Mouse (Mus musculus): ENCODE measurements at regions not wholly inside any gene's neighbourhood (a gene's known extent, or its start where the extent isn't known, plus 50 kb on each side); places are given as distances from the start of the nearest gene placed in this dataset.
"Not testable (repeated sequence)": the region's sequence is repeated elsewhere in the genome, so short reads cannot be mapped to it uniquely, and the experiment has no call there.

DNA sequence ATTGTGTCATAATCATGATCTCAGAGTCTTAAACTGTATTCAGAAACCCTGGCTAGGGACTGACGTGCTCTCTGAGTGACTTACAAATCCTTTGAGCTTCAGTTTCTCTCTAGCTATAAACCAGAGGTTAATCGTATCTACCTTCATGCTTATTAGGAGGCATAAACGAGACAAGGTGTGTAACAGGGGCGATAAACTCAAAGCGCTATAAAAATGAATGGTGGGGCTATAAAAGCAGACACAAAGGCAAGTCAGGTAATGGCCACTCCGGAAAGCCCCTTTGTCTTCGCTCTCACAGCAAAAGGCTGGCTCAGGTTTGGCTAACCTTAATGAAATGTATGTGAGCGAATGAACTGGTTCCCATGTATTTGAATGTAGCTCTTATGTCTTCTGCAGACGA is 94.6 kb downstream of the Gm9817 start:
- no peak overlapping the region for H3ac ChIP-seq (ENCODE audit: control insufficient read depth, insufficient read length)
- H3K4me2 ChIP-seq (ENCODE audit: low read depth), result no peak overlapping the region
- H3K36me3 ChIP-seq (ENCODE audit: control insufficient read depth, insufficient read depth), result no peaks in the 10 kb centered on the region
- H3K79me2 ChIP-seq (ENCODE audit: control insufficient read depth, insufficient read depth), result no peaks in the 10 kb centered on the region
- H3K27me3 ChIP-seq (ENCODE audit: control insufficient read depth, insufficient read depth, insufficient read length), result no peaks in the 10 kb centered on the region
- TF ChIP-seq SRF (IDR thresholded peaks at IDR 0.05; ENCODE audit: control insufficient read depth, insufficient read length, low read depth) (no peak), TCF12 (IDR thresholded peaks at IDR 0.05; ENCODE audit: insufficient read depth, poor library complexity, severe bottlenecking) (no peak), CEBPB (IDR thresholded peaks at IDR 0.05; ENCODE audit: insufficient read depth, poor library complexity, severe bottlenecking) (no peak), POLR2A (IDR thresholded peaks at IDR 0.05; ENCODE audit: insufficient read length, low read depth) (no peak), USF1 (IDR thresholded peaks at IDR 0.05; ENCODE audit: low read depth) (no peak), POLR2AphosphoS2 (IDR thresholded peaks at IDR 0.05; ENCODE audit: insufficient read length, low read depth) (no peak), MYOG (IDR thresholded peaks at IDR 0.05; ENCODE audit: control insufficient read depth in 1 of 3, insufficient read depth in 1 of 3, insufficient read length in 2 of 3, low read depth in 2 of 3) (no peak), MYOD1 (IDR thresholded peaks at IDR 0.05; ENCODE audit: control insufficient read depth in 1 of 3, insufficient read length in 2 of 3, low read depth in 2 of 3) (no peak), E2F4 (IDR thresholded peaks at IDR 0.05; ENCODE audit: insufficient read depth) (no peak), REST (IDR thresholded peaks at IDR 0.05; ENCODE audit: insufficient read depth, insufficient read length) (no peak), MAX (IDR thresholded peaks at IDR 0.05; ENCODE audit: low read depth) (no peak), TCF3 (IDR thresholded peaks at IDR 0.05; ENCODE audit: insufficient read length, low read depth) (no peak)
- no peak overlapping the region for H3K4me3 ChIP-seq

GRCm38 (mm10) chr13:45175711-45176205 is 97.3 kb downstream of the Gm9817 start:
- H3K27me3 ChIP-seq (ENCODE audit: control insufficient read depth, insufficient read depth, insufficient read length); H3K79me2 ChIP-seq (ENCODE audit: control insufficient read depth, insufficient read depth); H3K4me3 ChIP-seq; H3K36me3 ChIP-seq (ENCODE audit: control insufficient read depth, insufficient read depth); H3K4me2 ChIP-seq (ENCODE audit: low read depth); H3ac ChIP-seq (ENCODE audit: control insufficient read depth, insufficient read length): not testable (repeated sequence)

DNA sequence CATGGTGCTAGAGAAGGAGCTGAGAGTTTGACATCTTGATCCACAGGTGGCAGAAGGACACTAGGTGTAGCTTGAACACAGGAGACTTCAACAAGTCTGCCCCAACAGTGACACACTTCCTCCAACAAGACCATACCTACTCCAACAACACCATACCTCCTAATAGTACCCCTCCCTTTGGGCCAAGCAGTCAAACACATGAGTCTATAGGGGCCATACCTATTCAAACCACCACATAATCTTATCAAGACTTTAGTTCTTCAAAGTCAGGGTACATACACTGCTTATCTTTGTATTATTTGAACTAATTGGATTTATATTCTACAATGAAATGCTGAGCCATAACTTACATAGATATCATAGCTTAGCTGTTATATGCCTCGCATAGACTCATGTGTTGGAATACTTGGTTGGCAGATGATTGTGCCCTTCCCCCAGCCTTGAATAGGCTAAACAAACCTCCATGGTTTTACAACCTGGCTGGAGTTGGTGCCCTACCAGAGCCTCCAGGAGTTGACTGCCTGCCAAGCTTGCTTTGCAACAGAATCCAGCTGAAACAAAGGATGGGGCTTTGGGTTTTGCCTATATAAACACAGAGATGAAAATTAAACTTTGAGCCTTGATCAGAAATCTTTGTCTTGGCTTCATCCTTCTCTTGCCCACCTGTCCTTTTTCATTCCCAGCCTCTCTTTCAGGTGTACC is 103.2 kb downstream of the Gm9817 start:
- Histone ChIP-seq H3K4me3 (no peak overlapping the region), H3K79me2 (ENCODE audit: control insufficient read depth, insufficient read depth) (no peaks in the 10 kb centered on the region), H3ac (ENCODE audit: control insufficient read depth, insufficient read length) (no peak overlapping the region), H3K27me3 (ENCODE audit: control insufficient read depth, insufficient read depth, insufficient read length) (no peaks in the 10 kb centered on the region), H3K36me3 (ENCODE audit: control insufficient read depth, insufficient read depth) (no peaks in the 10 kb centered on the region), H3K4me2 (ENCODE audit: low read depth) (no peak overlapping the region)
- no peak for TF ChIP-seq MYOG (IDR thresholded peaks at IDR 0.05; ENCODE audit: control insufficient read depth in 1 of 3, insufficient read depth in 1 of 3, insufficient read length in 2 of 3, low read depth in 2 of 3)

DNA sequence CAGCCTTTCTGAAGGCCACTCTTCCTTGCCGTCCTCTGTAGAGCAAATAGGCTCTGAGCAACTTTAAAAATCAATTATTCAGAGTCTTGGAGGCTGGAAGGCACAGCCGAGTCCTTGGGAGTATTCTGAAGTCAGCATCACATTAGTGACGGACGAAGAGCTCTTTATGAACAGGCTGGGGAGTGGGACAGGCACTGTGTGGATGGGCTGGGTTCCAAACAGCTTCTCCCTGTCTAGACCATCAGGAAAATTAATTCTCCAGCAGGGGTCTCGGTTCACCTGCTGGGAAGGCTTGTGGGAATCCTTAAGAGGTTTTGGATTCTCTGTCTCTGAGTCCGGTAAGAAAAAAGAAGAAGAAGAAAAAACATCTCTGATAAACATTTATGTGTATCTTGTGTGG is 110.9 kb downstream of the Gm9817 start:
- no peaks in the 10 kb centered on the region for H3K27me3 ChIP-seq (ENCODE audit: control insufficient read depth, insufficient read depth, insufficient read length)

GRCm38 (mm10) chr13:45190151-45190550 is 111.7 kb downstream of the Gm9817 start:
- H3K79me2 ChIP-seq (ENCODE audit: control insufficient read depth, insufficient read depth), result no peaks in the 10 kb centered on the region
- no peak overlapping the region for H3K4me3 ChIP-seq
- H3K4me2 ChIP-seq (ENCODE audit: low read depth), result no peak overlapping the region
- no peaks in the 10 kb centered on the region for H3K36me3 ChIP-seq (ENCODE audit: control insufficient read depth, insufficient read depth)
- TF ChIP-seq POLR2AphosphoS2 (IDR thresholded peaks at IDR 0.05; ENCODE audit: insufficient read length, low read depth) (no peak), MAX (IDR thresholded peaks at IDR 0.05; ENCODE audit: low read depth) (no peak), E2F4 (IDR thresholded peaks at IDR 0.05; ENCODE audit: insufficient read depth) (no peak), SRF (IDR thresholded peaks at IDR 0.05; ENCODE audit: control insufficient read depth, insufficient read length, low read depth) (no peak), MYOG (IDR thresholded peaks at IDR 0.05; ENCODE audit: control insufficient read depth in 1 of 3, insufficient read depth in 1 of 3, insufficient read length in 2 of 3, low read depth in 2 of 3) (no peak), POLR2A (IDR thresholded peaks at IDR 0.05; ENCODE audit: insufficient read length, low read depth) (no peak), USF1 (IDR thresholded peaks at IDR 0.05; ENCODE audit: low read depth) (no peak), CEBPB (IDR thresholded peaks at IDR 0.05; ENCODE audit: insufficient read depth, poor library complexity, severe bottlenecking) (no peak), MYOD1 (IDR thresholded peaks at IDR 0.05; ENCODE audit: control insufficient read depth in 1 of 3, insufficient read length in 2 of 3, low read depth in 2 of 3) (no peak), REST (IDR thresholded peaks at IDR 0.05; ENCODE audit: insufficient read depth, insufficient read length) (no peak), TCF12 (IDR thresholded peaks at IDR 0.05; ENCODE audit: insufficient read depth, poor library complexity, severe bottlenecking) (no peak), TCF3 (IDR thresholded peaks at IDR 0.05; ENCODE audit: insufficient read length, low read depth) (no peak)
- no peak overlapping the region for H3ac ChIP-seq (ENCODE audit: control insufficient read depth, insufficient read length)
- no peaks in the 10 kb centered on the region for H3K27me3 ChIP-seq (ENCODE audit: control insufficient read depth, insufficient read depth, insufficient read length)

More for the DNA sequence above, 110.9 kb downstream of the Gm9817 start:
- H3ac ChIP-seq (ENCODE audit: control insufficient read depth, insufficient read length), result no peak overlapping the region
- H3K4me2 ChIP-seq (ENCODE audit: low read depth), result no peak overlapping the region
- H3K4me3 ChIP-seq, result no peak overlapping the region
- H3K79me2 ChIP-seq (ENCODE audit: control insufficient read depth, insufficient read depth), result no peaks in the 10 kb centered on the region
- TF ChIP-seq USF1 (IDR thresholded peaks at IDR 0.05; ENCODE audit: low read depth) (no peak), POLR2AphosphoS2 (IDR thresholded peaks at IDR 0.05; ENCODE audit: insufficient read length, low read depth) (no peak)
- H3K36me3 ChIP-seq (ENCODE audit: control insufficient read depth, insufficient read depth), result no peaks in the 10 kb centered on the region

All from myocyte (in vitro differentiated cells).